Mouse (Mus musculus): ENCODE measurements at regions not wholly inside any gene's neighbourhood (a gene's known extent, or its start where the extent isn't known, plus 50 kb on each side); places are given as distances from the start of the nearest gene placed in this dataset.

- TF ChIP-seq CTCF (conservative IDR thresholded peaks at IDR 0.05; ENCODE audit: low read length) = no peak
- TF ChIP-seq POU5F1 (IDR thresholded peaks at IDR 0.05; ENCODE audit: borderline replicate concordance, low read length) = no peak
- no peak for TF ChIP-seq NANOG (IDR thresholded peaks at IDR 0.05; ENCODE audit: borderline replicate concordance, low read length)
Observed at GRCm38 (mm10) chr4:131386961-131387360, 442.8 kb downstream of the Matn1 start.

All from E14TG2a.4 (cell line).